Mouse (Mus musculus): ENCODE results near the gene Entpd1. TPM values are rescaled to one million over a fixed set of nuclear protein-coding genes. Genes with fewer than 3 reads are reported as not detected.

Entpd1 gene
- polyA plus RNA-seq, 1 experiment from 2014 or later = 9.2 TPM

GRCm38 (mm10) chr19:40746603-40747002 is 134.4 kb downstream of the Entpd1 start:
- DNase-seq = no peak

GRCm38 (mm10) chr19:40748559-40748958 is 136.4 kb downstream of the Entpd1 start, which contains the start of gene Cc2d2b:
TSS of gene Cc2d2b (plus strand) at chr19:40748753.
- Histone ChIP-seq H3K36me3 (ENCODE audit: control insufficient read depth, insufficient read depth, low read length) (no peaks in the 10 kb centered on the region), H3K27ac (replicated peaks; ENCODE audit: low read depth, low read length) (no peak within 1 kb of the TSS), H3K4me1 (ENCODE audit: control insufficient read depth, insufficient read depth, low read length) (no peaks in the 10 kb centered on the region), H3K4me2 (ENCODE audit: low read length) (no peak within 1 kb of the TSS), H3K9me3 (ENCODE audit: control insufficient read depth, low read length) (no peaks in the 10 kb centered on the region), H3K27me3 (ENCODE audit: control insufficient read depth, insufficient read depth, low read length) (no peaks in the 10 kb centered on the region), H3K9ac (replicated peaks; ENCODE audit: low read length) (no peak within 1 kb of the TSS), H3K4me3 (replicated peaks; ENCODE audit: low read depth, low read length) (no peak within 1 kb of the TSS)
- DNase-seq (no peak), ATAC-seq (ENCODE audit: low FRiP score, low TSS enrichment) (no peak)
- 77% methylated on average over 17 of the region's 17 CpGs for WGBS

More at GRCm38 (mm10) chr19:40746603-40747002, 134.4 kb downstream of the Entpd1 start:
- Histone ChIP-seq H3K27ac (replicated peaks; ENCODE audit: low read depth, low read length) (no peak overlapping the region), H3K4me3 (replicated peaks; ENCODE audit: low read depth, low read length) (no peak overlapping the region), H3K9me3 (ENCODE audit: control insufficient read depth, low read length) (no peaks in the 10 kb centered on the region), H3K4me2 (ENCODE audit: low read length) (no peak overlapping the region), H3K27me3 (ENCODE audit: control insufficient read depth, insufficient read depth, low read length) (no peaks in the 10 kb centered on the region), H3K9ac (replicated peaks; ENCODE audit: low read length) (no peak overlapping the region), H3K36me3 (ENCODE audit: control insufficient read depth, insufficient read depth, low read length) (no peaks in the 10 kb centered on the region), H3K4me1 (ENCODE audit: control insufficient read depth, insufficient read depth, low read length) (no peaks in the 10 kb centered on the region)
- ATAC-seq (ENCODE audit: low FRiP score, low TSS enrichment) = no peak
- WGBS = 43% methylated on average over 4 of the region's 4 CpGs

GRCm38 (mm10) chr19:40754311-40754710 is 142.1 kb downstream of the Entpd1 start:
- H3K27me3 ChIP-seq (ENCODE audit: control insufficient read depth, insufficient read depth, low read length) = no peaks in the 10 kb centered on the region
- whole genome bisulfite sequencing = 72% methylated on average over 2 of the region's 2 CpGs
- H3K4me3 ChIP-seq (replicated peaks; ENCODE audit: low read depth, low read length) = no peak overlapping the region
- no peak overlapping the region for H3K27ac ChIP-seq (replicated peaks; ENCODE audit: low read depth, low read length)
- H3K9ac ChIP-seq (replicated peaks; ENCODE audit: low read length) = no peak overlapping the region
- no peak for ATAC-seq (ENCODE audit: low FRiP score, low TSS enrichment)
- H3K9me3 ChIP-seq (ENCODE audit: control insufficient read depth, low read length) = no peaks in the 10 kb centered on the region
- no peaks in the 10 kb centered on the region for H3K4me1 ChIP-seq (ENCODE audit: control insufficient read depth, insufficient read depth, low read length)
- peak; percentile 61 for DNase-seq
- no peaks in the 10 kb centered on the region for H3K36me3 ChIP-seq (ENCODE audit: control insufficient read depth, insufficient read depth, low read length)
- no peak overlapping the region for H3K4me2 ChIP-seq (ENCODE audit: low read length)

GRCm38 (mm10) chr19:40760071-40760470 is 147.9 kb downstream of the Entpd1 start:
- DNase-seq = no peak
- no peak for ATAC-seq (ENCODE audit: low FRiP score, low TSS enrichment)
- no peak overlapping the region for H3K4me3 ChIP-seq (replicated peaks; ENCODE audit: low read depth, low read length)
- H3K4me2 ChIP-seq (ENCODE audit: low read length) = no peak overlapping the region
- H3K27ac ChIP-seq (replicated peaks; ENCODE audit: low read depth, low read length) = no peak overlapping the region
- H3K27me3 ChIP-seq (ENCODE audit: control insufficient read depth, insufficient read depth, low read length) = no peaks in the 10 kb centered on the region; the same call in 1 of the 2 replicates
- H3K9me3 ChIP-seq (ENCODE audit: control insufficient read depth, low read length) = no peaks in the 10 kb centered on the region
- no peaks in the 10 kb centered on the region for H3K4me1 ChIP-seq (ENCODE audit: control insufficient read depth, insufficient read depth, low read length)
- H3K9ac ChIP-seq (replicated peaks; ENCODE audit: low read length) = no peak overlapping the region
- WGBS = 86% methylated on average over 2 of the region's 2 CpGs
- H3K36me3 ChIP-seq (ENCODE audit: control insufficient read depth, insufficient read depth, low read length) = no peaks in the 10 kb centered on the region

GRCm38 (mm10) chr19:40762023-40762759 is 150.0 kb downstream of the Entpd1 start:
- Histone ChIP-seq H3K9me3 (ENCODE audit: control insufficient read depth, low read length) (no peaks in the 10 kb centered on the region), H3K27me3 (ENCODE audit: control insufficient read depth, insufficient read depth, low read length) (no peaks in the 10 kb centered on the region; the same call in 1 of the 2 replicates), H3K4me3 (replicated peaks; ENCODE audit: low read depth, low read length) (peak overlapping the region; percentile 25; the same call in 1 of the 2 replicates), H3K27ac (replicated peaks; ENCODE audit: low read depth, low read length) (no peak overlapping the region), H3K9ac (replicated peaks; ENCODE audit: low read length) (no peak overlapping the region; the same call in 1 of the 2 replicates), H3K36me3 (ENCODE audit: control insufficient read depth, insufficient read depth, low read length) (no peaks in the 10 kb centered on the region), H3K4me1 (ENCODE audit: control insufficient read depth, insufficient read depth, low read length) (no peaks in the 10 kb centered on the region), H3K4me2 (ENCODE audit: low read length) (peak overlapping the region; percentile 46)
- DNase-seq (peak; percentile 40), ATAC-seq (ENCODE audit: low FRiP score, low TSS enrichment) (no peak)
- 43% methylated on average over 22 of the region's 22 CpGs for WGBS

- 91% methylated on average over 2 of the region's 2 CpGs for WGBS
- no peak for ATAC-seq (ENCODE audit: low FRiP score, low TSS enrichment)
- no peak overlapping the region for H3K9ac ChIP-seq (replicated peaks; ENCODE audit: low read length)
These were observed 155.0 kb downstream of the Entpd1 start for GRCm38 (mm10) chr19:40767189-40767588.

GRCm38 (mm10) chr19:40769341-40769770 is 157.2 kb downstream of the Entpd1 start:
- peak; percentile 12 for DNase-seq
- 49% methylated on average over 7 of the region's 7 CpGs for WGBS

More at GRCm38 (mm10) chr19:40767189-40767588, 155.0 kb downstream of the Entpd1 start:
- Histone ChIP-seq H3K4me2 (ENCODE audit: low read length) (no peak overlapping the region), H3K27ac (replicated peaks; ENCODE audit: low read depth, low read length) (no peak overlapping the region), H3K27me3 (ENCODE audit: control insufficient read depth, insufficient read depth, low read length) (no peaks in the 10 kb centered on the region), H3K9me3 (ENCODE audit: control insufficient read depth, low read length) (no peaks in the 10 kb centered on the region), H3K4me3 (replicated peaks; ENCODE audit: low read depth, low read length) (no peak overlapping the region), H3K36me3 (ENCODE audit: control insufficient read depth, insufficient read depth, low read length) (no peaks in the 10 kb centered on the region), H3K4me1 (ENCODE audit: control insufficient read depth, insufficient read depth, low read length) (no peaks in the 10 kb centered on the region)
- no peak for DNase-seq

GRCm38 (mm10) chr19:40788004-40788714 is 176.0 kb downstream of the Entpd1 start:
- ATAC-seq (ENCODE audit: low FRiP score, low TSS enrichment) (no peak), DNase-seq (no peak)
- no peaks in the 10 kb centered on the region for H3K36me3 ChIP-seq (ENCODE audit: control insufficient read depth, insufficient read depth, low read length)
- WGBS = 73% methylated on average over 15 of the region's 15 CpGs
- no peaks in the 10 kb centered on the region for H3K9me3 ChIP-seq (ENCODE audit: control insufficient read depth, low read length)
- no peak overlapping the region for H3K4me2 ChIP-seq (ENCODE audit: low read length)
- no peaks in the 10 kb centered on the region for H3K27me3 ChIP-seq (ENCODE audit: control insufficient read depth, insufficient read depth, low read length)
- no peaks in the 10 kb centered on the region for H3K4me1 ChIP-seq (ENCODE audit: control insufficient read depth, insufficient read depth, low read length)
- H3K27ac ChIP-seq (replicated peaks; ENCODE audit: low read depth, low read length) = no peak overlapping the region
- no peak overlapping the region for H3K9ac ChIP-seq (replicated peaks; ENCODE audit: low read length)
- H3K4me3 ChIP-seq (replicated peaks; ENCODE audit: low read depth, low read length) = no peak overlapping the region

More at GRCm38 (mm10) chr19:40769341-40769770, 157.2 kb downstream of the Entpd1 start:
- Histone ChIP-seq H3K4me3 (replicated peaks; ENCODE audit: low read depth, low read length) (no peak overlapping the region), H3K4me1 (ENCODE audit: control insufficient read depth, insufficient read depth, low read length) (no peaks in the 10 kb centered on the region), H3K27ac (replicated peaks; ENCODE audit: low read depth, low read length) (no peak overlapping the region), H3K36me3 (ENCODE audit: control insufficient read depth, insufficient read depth, low read length) (no peaks in the 10 kb centered on the region), H3K9me3 (ENCODE audit: control insufficient read depth, low read length) (no peaks in the 10 kb centered on the region), H3K4me2 (ENCODE audit: low read length) (no peak overlapping the region), H3K27me3 (ENCODE audit: control insufficient read depth, insufficient read depth, low read length) (no peaks in the 10 kb centered on the region), H3K9ac (replicated peaks; ENCODE audit: low read length) (no peak overlapping the region)
- ATAC-seq (ENCODE audit: low FRiP score, low TSS enrichment) = no peak

All from midbrain, embryonic 14.5 days (tissue).